Mouse (Mus musculus): ENCODE measurements around the gene Cdk20. TPM values are rescaled to one million over a fixed set of nuclear protein-coding genes. Genes with fewer than 3 reads are reported as not detected.
"Not testable (repeated sequence)": the region's sequence is repeated elsewhere in the genome, so short reads cannot be mapped to it uniquely, and the experiment has no call there.

The Cdk20 gene
- polyA plus RNA-seq, 1 experiment from 2014 or later: 14.9 TPM

DNA sequence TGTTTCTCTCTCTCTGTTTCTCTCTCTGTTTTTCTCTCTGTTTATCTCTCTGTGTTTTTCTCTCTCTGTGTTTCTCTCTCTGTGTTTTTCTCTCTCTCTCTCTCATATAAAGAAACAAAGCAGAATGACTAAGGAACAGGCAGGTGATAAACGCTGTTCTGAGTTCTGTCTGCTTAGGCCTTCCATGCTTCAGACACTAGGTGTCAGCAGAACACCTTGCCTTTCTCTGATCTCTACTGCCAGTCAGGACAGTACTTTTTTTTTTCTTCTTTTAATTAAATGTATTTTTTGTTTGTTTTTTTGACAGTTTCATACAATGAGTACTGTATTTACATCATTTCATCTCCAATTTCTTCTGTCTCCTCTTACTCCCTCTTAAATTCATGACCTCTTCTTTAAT, 2.8 kb upstream of the Cdk20 start:
- 22% methylated on average over 1 of the region's 1 CpGs for WGBS
- H3K9me3 ChIP-seq (replicated peaks): no peaks in the 10 kb centered on the region

DNA sequence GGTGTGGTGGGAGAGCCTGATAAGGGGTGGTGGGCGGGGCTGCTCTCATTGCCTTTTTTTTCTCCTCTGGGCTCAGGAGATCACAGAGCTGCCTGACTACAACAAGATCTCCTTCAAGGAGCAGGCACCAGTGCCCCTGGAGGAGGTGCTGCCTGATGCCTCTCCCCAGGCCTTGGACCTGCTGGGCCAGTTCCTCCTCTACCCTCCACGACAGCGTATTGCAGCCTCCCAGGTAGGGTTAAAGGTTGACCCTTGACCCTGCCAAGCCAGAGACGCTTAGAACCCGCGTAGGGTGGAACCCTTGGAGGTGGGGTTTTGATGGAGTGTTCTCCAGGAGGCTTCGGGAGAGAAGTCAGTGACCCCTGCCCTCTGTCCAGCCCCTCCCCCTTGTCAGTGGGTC, 5.7 kb downstream of the Cdk20 start:
- H3K4me2 ChIP-seq: no peak overlapping the region
- WGBS: 87% methylated on average over 7 of the region's 7 CpGs
- no peak overlapping the region for H3K4me3 ChIP-seq
- H3K9me3 ChIP-seq (replicated peaks): no peaks in the 10 kb centered on the region
- H3K27ac ChIP-seq: no peak overlapping the region
- H3K36me3 ChIP-seq (ENCODE audit: poor library complexity, severe bottlenecking): peaks cover 12% of the 10 kb centered on the region; the same call in 1 of the 2 replicates
- peaks cover 10% of the 10 kb centered on the region for H3K4me1 ChIP-seq
- ATAC-seq: no peak
- H3K27me3 ChIP-seq: no peaks in the 10 kb centered on the region
- no peak overlapping the region for H3K9ac ChIP-seq

More for the DNA sequence above, 2.8 kb upstream of the Cdk20 start:
- H3K9ac ChIP-seq: no peak overlapping the region
- H3K4me3 ChIP-seq: no peak overlapping the region
- H3K27ac ChIP-seq: no peak overlapping the region
- H3K4me1 ChIP-seq: peaks cover 16% of the 10 kb centered on the region
- H3K27me3 ChIP-seq: no peaks in the 10 kb centered on the region
- H3K4me2 ChIP-seq: no peak overlapping the region
- no peak for ATAC-seq
- no peaks in the 10 kb centered on the region for H3K36me3 ChIP-seq (ENCODE audit: poor library complexity, severe bottlenecking)

DNA sequence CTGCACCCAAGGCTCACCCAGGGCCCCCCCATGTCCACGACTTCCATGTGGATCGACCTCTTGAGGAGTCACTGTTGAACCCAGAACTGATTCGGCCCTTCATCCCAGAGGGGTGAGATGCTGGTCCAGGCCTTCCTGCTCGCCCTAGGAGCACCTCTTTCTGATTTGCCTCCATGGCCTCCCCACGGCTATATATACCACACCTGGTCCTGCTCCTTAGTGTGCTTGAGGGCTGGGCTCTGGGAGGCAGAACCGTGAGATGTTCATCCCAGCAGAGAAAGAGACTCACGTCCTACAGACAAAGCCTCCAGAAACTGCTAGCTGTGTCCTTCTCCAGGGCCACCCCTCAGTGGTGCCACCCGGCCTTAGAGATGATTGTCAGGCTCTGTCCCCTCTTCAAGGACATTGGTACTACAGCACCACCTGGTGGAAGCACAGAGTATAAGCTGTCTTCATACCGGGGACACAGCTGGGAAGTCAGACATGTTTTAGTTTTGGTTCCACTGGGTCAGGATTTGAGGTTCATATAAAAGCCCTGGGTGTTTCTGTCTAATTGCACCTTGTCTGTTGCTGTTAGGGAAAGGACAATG, 6.8 kb downstream of the Cdk20 start:
- ATAC-seq: peak; percentile 41
- no peak overlapping the region for H3K4me2 ChIP-seq
- no peaks in the 10 kb centered on the region for H3K27me3 ChIP-seq
- no peaks in the 10 kb centered on the region for H3K9me3 ChIP-seq (replicated peaks)
- no peak overlapping the region for H3K9ac ChIP-seq
- no peaks in the 10 kb centered on the region for H3K4me1 ChIP-seq
- no peak overlapping the region for H3K4me3 ChIP-seq
- 58% methylated on average over 9 of the region's 9 CpGs for WGBS
- H3K27ac ChIP-seq: no peak overlapping the region
- peaks cover 12% of the 10 kb centered on the region; the same call in 1 of the 2 replicates for H3K36me3 ChIP-seq (ENCODE audit: poor library complexity, severe bottlenecking)

- Histone ChIP-seq H3K4me3 (no peak overlapping the region), H3K27ac (no peak overlapping the region), H3K9me3 (replicated peaks) (no peaks in the 10 kb centered on the region), H3K9ac (no peak overlapping the region), H3K27me3 (no peaks in the 10 kb centered on the region), H3K4me1 (no peaks in the 10 kb centered on the region), H3K4me2 (no peak overlapping the region), H3K36me3 (ENCODE audit: poor library complexity, severe bottlenecking) (peaks cover 12% of the 10 kb centered on the region; the same call in 1 of the 2 replicates)
- peak; percentile 3; the same call in 1 of the 2 replicates for ATAC-seq
- 90% methylated on average over 5 of the region's 5 CpGs for WGBS
Observed at GRCm38 (mm10) chr13:64439471-64439870, 7.4 kb downstream of the Cdk20 start.

GRCm38 (mm10) chr13:64440592-64440991, 8.5 kb downstream of the Cdk20 start:
- Histone ChIP-seq H3K36me3 (ENCODE audit: poor library complexity, severe bottlenecking) (peaks cover 12% of the 10 kb centered on the region; the same call in 1 of the 2 replicates), H3K4me2 (no peak overlapping the region), H3K4me3 (no peak overlapping the region), H3K9me3 (replicated peaks) (no peaks in the 10 kb centered on the region), H3K4me1 (no peaks in the 10 kb centered on the region), H3K9ac (no peak overlapping the region), H3K27ac (no peak overlapping the region), H3K27me3 (no peaks in the 10 kb centered on the region)
- ATAC-seq: no peak
- 85% methylated on average over 4 of the region's 4 CpGs for WGBS

GRCm38 (mm10) chr13:64443263-64443894, 11.3 kb downstream of the Cdk20 start:
- Histone ChIP-seq H3K9me3 (replicated peaks) (no peaks in the 10 kb centered on the region), H3K4me2 (no peak overlapping the region), H3K4me1 (no peaks in the 10 kb centered on the region), H3K36me3 (ENCODE audit: poor library complexity, severe bottlenecking) (0 out of 2 replicates have a peak, but pooled peaks cover 5% of the 10 kb centered on the region), H3K27ac (no peak overlapping the region), H3K9ac (no peak overlapping the region), H3K27me3 (no peaks in the 10 kb centered on the region), H3K4me3 (no peak overlapping the region)
- 60% methylated on average over 4 of the region's 4 CpGs for WGBS
- ATAC-seq: peak; percentile 76

- H3K4me1 ChIP-seq: no peaks in the 10 kb centered on the region
- ATAC-seq: no peak
- H3K9ac ChIP-seq: no peak overlapping the region
- H3K9me3 ChIP-seq (replicated peaks): no peaks in the 10 kb centered on the region
- no peak overlapping the region for H3K27ac ChIP-seq
- no peaks in the 10 kb centered on the region for H3K27me3 ChIP-seq
- H3K36me3 ChIP-seq (ENCODE audit: poor library complexity, severe bottlenecking): no peaks in the 10 kb centered on the region
- 79% methylated on average over 9 of the region's 9 CpGs for WGBS
- H3K4me3 ChIP-seq: no peak overlapping the region
- H3K4me2 ChIP-seq: no peak overlapping the region
Observed at GRCm38 (mm10) chr13:64445254-64445920, 13.3 kb downstream of the Cdk20 start.

- no peaks in the 10 kb centered on the region for H3K4me1 ChIP-seq
- 6% methylated on average over 1 of the region's 1 CpGs for WGBS
- H3K27ac ChIP-seq: no peak overlapping the region
- no peak overlapping the region for H3K4me3 ChIP-seq
- H3K9me3 ChIP-seq (replicated peaks): no peaks in the 10 kb centered on the region
- H3K27me3 ChIP-seq: no peaks in the 10 kb centered on the region
- H3K4me2 ChIP-seq: no peak overlapping the region
- 0 out of 2 replicates have a peak, but pooled peaks have one; percentile 10 for ATAC-seq
- H3K36me3 ChIP-seq (ENCODE audit: poor library complexity, severe bottlenecking): no peaks in the 10 kb centered on the region
- H3K9ac ChIP-seq: no peak overlapping the region
Observed at GRCm38 (mm10) chr13:64447947-64448346, 15.8 kb downstream of the Cdk20 start.

DNA sequence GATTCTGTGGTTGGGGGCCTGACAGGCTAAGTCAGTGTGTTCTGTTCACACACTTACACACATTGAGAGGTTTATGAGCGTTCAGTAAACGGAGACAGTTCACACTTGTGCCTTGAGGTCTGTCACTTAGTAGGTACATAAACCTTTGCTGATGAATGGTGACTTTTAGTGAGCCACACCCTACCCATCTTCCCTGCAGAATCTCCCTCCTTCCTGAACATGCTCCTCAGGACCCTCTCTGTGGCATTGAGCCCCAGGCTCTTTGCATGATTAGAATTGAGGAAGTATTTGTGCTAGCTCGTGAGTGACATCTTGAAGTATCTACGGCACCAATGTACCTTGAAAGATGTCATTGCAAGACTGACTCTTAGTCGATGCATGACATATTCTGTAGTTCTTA, 16.6 kb downstream of the Cdk20 start:
- H3K4me1 ChIP-seq: no peaks in the 10 kb centered on the region
- H3K27me3 ChIP-seq: no peaks in the 10 kb centered on the region
- no peak for ATAC-seq
- no peak overlapping the region for H3K4me2 ChIP-seq
- no peak overlapping the region for H3K27ac ChIP-seq
- H3K9me3 ChIP-seq (replicated peaks): no peaks in the 10 kb centered on the region
- H3K9ac ChIP-seq: no peak overlapping the region
- WGBS: 89% methylated on average over 5 of the region's 5 CpGs
- H3K4me3 ChIP-seq: no peak overlapping the region
- no peaks in the 10 kb centered on the region for H3K36me3 ChIP-seq (ENCODE audit: poor library complexity, severe bottlenecking)

- Histone ChIP-seq H3K4me3 (no peak overlapping the region), H3K9me3 (replicated peaks) (no peaks in the 10 kb centered on the region), H3K4me2 (no peak overlapping the region), H3K27me3 (no peaks in the 10 kb centered on the region), H3K4me1 (no peaks in the 10 kb centered on the region), H3K36me3 (ENCODE audit: poor library complexity, severe bottlenecking) (no peaks in the 10 kb centered on the region), H3K9ac (no peak overlapping the region), H3K27ac (no peak overlapping the region)
- 78% methylated on average over 7 of the region's 7 CpGs for WGBS
- ATAC-seq: no peak
Observed at GRCm38 (mm10) chr13:64450001-64450794, 18.1 kb downstream of the Cdk20 start.

- not testable (repeated sequence) for H3K4me3 ChIP-seq; ATAC-seq; H3K9ac ChIP-seq; H3K27ac ChIP-seq; H3K36me3 ChIP-seq (ENCODE audit: poor library complexity, severe bottlenecking); H3K27me3 ChIP-seq; H3K4me2 ChIP-seq; H3K9me3 ChIP-seq (replicated peaks); H3K4me1 ChIP-seq
- WGBS: 93% methylated on average over 19 of the region's 19 CpGs
Observed at GRCm38 (mm10) chr13:64457225-64457978, 25.3 kb downstream of the Cdk20 start.
